Comparison of ENCODE assay signal across 26 mouse cellular contexts in the genomic region with DNA sequence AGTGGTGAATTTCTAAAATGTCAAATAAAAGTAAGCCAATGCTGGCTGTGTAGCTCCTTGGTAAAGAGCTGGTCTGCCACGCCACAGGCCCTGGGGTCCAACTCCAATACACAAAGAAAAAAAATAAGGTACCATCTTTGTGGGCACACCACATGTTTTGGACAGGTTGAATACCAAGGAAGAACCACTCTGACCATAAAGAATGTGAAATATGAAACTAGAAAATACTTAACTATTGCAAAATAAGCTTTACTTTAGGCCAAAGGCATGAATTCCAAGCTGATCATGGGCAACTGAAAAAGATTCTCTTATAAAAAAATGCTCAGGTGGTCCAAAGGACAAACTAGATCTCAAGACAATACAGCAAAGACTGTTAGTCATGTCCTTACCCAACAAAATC.
"Had no signal": no experiment of that assay in that cellular context is flagged by ENCODE, and none has a peak within 500 bp of the region (broad histone marks: within the 10 kb centered on the region; RNA-seq: fewer than 3 reads in every experiment).

No protein-coding gene starts in this region.

- H3K4me1 ChIP-seq: hindbrain, embryonic 12.5 days; limb, embryonic 10.5 days; limb, embryonic 12.5 days had no signal

- H3K9ac ChIP-seq: heart, embryonic 12.5 days; hindbrain, embryonic 12.5 days; hindbrain, embryonic 14.5 days; kidney, embryonic 15.5 days; limb, embryonic 12.5 days; liver, embryonic 13.5 days; liver, embryonic 15.5 days had no signal

- H3K4me2 ChIP-seq: heart, embryonic 12.5 days; hindbrain, embryonic 12.5 days; hindbrain, embryonic 14.5 days; kidney, embryonic 15.5 days; limb, embryonic 12.5 days; liver, embryonic 11.5 days; liver, embryonic 13.5 days; liver, embryonic 15.5 days had no signal

- H3K9me3 ChIP-seq: heart, embryonic 10.5 days; heart, embryonic 12.5 days; hindbrain, embryonic 12.5 days; kidney, embryonic 15.5 days; limb, embryonic 10.5 days; limb, embryonic 12.5 days; liver, embryonic 13.5 days; liver, embryonic 15.5 days had no signal

- DNase-seq: gastrocnemius, postnatal 14 days; gastrocnemius, postnatal 36 days; heart, adult 18-20 months; heart, postnatal 10 days; heart, postnatal 36 days; kidney, adult 11 months; kidney, adult 2 months; kidney, adult 9 months; kidney, postnatal 14 days; kidney, postnatal 4 days; liver; liver, embryonic 13.5 days had no signal

- H3K27me3 ChIP-seq: heart, embryonic 12.5 days; hindbrain, embryonic 12.5 days; kidney, embryonic 15.5 days; limb, embryonic 12.5 days; liver, embryonic 13.5 days; liver, embryonic 15.5 days had no signal

- H3K4me3 ChIP-seq: heart, embryonic 10.5 days; heart, embryonic 12.5 days; hindbrain, embryonic 12.5 days; kidney, embryonic 15.5 days; layer of hippocampus, adult 2 months; left cerebral cortex, adult 2 months; limb, embryonic 10.5 days; limb, embryonic 12.5 days; liver, embryonic 13.5 days; liver, embryonic 15.5 days had no signal

- ATAC-seq: hindbrain, postnatal 0 days; intestine, embryonic 16.5 days had no signal

- H3K36me3 ChIP-seq: heart, embryonic 10.5 days; heart, embryonic 12.5 days; hindbrain, embryonic 12.5 days; kidney, embryonic 15.5 days; limb, embryonic 10.5 days; limb, embryonic 12.5 days; liver, embryonic 13.5 days; liver, embryonic 15.5 days had no signal

- H3K27ac ChIP-seq: heart, embryonic 10.5 days; hindbrain, embryonic 12.5 days; hindbrain, embryonic 14.5 days; hindbrain, postnatal 0 days; kidney, embryonic 15.5 days; kidney, postnatal 0 days; layer of hippocampus, adult 2 months; left cerebral cortex, adult 2 months; limb, embryonic 10.5 days; limb, embryonic 12.5 days; liver, embryonic 13.5 days; liver, embryonic 15.5 days had no signal
